Mouse (Mus musculus) bone marrow macrophage, adult 2 months (primary cell): Measurements from ENCODE around the gene Commd7. TPM values are rescaled to one million over a fixed set of nuclear protein-coding genes. Genes with fewer than 3 reads are reported as not detected.

Source experiments
- H3K27ac ChIP-seq: 2 replicates; pipeline ENCODE4 v1.5.1; 2012; ENCODE audit warnings: low read depth, low read length; ENCODE audit not compliant: insufficient read depth
- H3K4me1 ChIP-seq: 2 replicates; pipeline ENCODE4 v1.6.1; 2012; ENCODE audit warnings: low read length; ENCODE audit not compliant: control insufficient read depth, insufficient read depth
- H3K4me3 ChIP-seq: 2 replicates; pipeline ENCODE4 v1.5.1; 2012; ENCODE audit warnings: mild to moderate bottlenecking, low read length, moderate library complexity; ENCODE audit not compliant: insufficient read depth
- CTCF ChIP-seq: IDR thresholded peaks from 2 replicates; pipeline ENCODE4 v1.5.1; 2012; ENCODE audit warnings: low read depth, mild to moderate bottlenecking, low read length, moderate library complexity
- POLR2A ChIP-seq: IDR thresholded peaks from 2 replicates; pipeline ENCODE4 v1.6.1; 2012; ENCODE audit warnings: mild to moderate bottlenecking, low read depth, low read length, borderline replicate concordance
- polyA plus RNA-seq: library from polyadenylated mRNA; stranded (reverse); fragments of >200 nt; gene quantifications from 2 replicates; pipeline ENCODE4 v1.2.4, GENCODE M21; 2012; ENCODE audit not compliant: missing spikeins, insufficient read depth, insufficient read length

Gene Commd7
- polyA plus RNA-seq, 1 experiment, result 51.6 TPM

DNA sequence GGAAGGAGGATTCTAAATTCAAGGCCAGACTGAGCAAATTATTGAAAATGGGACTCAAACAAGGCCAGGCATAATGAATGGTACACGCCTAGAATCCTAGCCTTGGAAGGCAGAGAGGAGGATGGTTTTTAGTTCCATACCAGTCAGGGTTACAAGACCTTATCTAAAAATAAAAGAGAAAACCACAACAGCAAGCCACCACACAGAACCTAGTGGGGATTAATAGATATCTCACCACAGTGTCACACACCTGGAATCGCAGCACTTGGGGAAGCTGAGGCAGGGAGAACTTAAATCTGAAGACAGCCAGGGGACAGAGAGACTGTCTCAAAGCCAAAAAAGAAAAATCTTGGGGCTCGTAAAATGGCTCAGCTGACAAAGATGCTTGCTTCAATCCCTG, 1.6 kb downstream of the Commd7 start:
- no peak overlapping the region for H3K4me3 ChIP-seq
- TF ChIP-seq CTCF (no peak), POLR2A (no peak)
- H3K27ac ChIP-seq, result no peak overlapping the region
- H3K4me1 ChIP-seq, result peaks cover 10% of the 10 kb centered on the region

DNA sequence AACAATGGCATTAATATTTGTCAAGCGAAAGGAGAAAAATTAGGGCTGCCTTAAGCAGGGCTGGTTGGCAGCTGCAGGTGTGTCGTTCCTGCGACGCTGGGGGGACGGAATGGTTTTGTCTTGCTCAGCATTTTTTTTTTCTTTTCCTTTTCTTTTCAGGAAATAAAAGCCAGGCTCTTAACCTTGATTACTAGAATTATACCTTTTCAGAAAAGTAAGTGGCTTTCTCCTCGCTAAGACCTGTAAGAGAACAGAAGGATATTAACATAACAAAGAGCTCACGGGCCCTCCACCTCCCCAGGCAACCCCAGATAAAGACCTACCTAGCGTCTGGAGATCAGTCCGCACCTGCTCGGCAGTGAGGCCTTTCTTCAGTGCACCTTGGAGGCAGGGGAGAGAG, 10.1 kb downstream of the Commd7 start:
- no peak for TF ChIP-seq CTCF
- TF ChIP-seq POLR2A, result no peak
- Histone ChIP-seq H3K4me1 (no peaks in the 10 kb centered on the region), H3K27ac (no peak overlapping the region), H3K4me3 (no peak overlapping the region)

DNA sequence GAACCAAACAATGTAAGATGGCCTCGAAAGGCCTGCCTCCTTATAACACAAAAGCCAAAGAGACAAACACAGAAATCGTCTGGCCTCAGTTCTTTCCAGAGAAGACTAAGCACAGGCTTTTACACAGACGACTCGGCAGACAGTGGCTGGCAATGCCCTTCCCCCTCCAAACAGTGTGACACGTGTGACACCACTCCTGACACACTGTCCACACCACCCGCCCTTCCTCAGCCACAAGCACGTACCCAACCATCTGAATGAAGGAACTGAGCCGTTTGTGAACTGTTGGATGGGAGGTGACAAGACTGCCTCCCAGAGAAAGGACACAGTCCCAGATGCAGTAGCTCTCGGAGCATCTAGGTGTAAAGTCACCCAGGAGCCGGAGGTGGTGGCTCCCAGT, 13.7 kb downstream of the Commd7 start:
- Histone ChIP-seq H3K27ac (no peak overlapping the region), H3K4me1 (no peaks in the 10 kb centered on the region), H3K4me3 (no peak overlapping the region)
- TF ChIP-seq CTCF, result no peak

DNA sequence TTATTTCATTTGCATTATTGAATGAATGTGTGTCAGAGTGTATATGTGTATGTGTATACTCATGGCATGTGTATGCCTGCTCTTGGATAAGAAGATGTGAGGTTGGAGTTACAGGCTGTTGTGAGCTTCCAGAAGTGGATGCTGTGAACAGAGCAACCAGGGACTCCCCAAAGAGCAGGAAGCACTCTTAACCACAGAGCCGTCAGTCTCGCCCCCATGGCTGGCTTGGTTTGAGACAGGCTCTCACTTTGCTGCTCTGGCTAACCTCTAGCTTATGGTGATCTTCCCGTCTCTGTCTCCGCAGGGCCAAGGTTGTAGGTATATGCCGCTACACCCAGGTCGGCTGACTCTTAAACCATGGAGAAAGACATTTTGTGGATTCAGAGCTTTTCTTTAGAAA, 14.1 kb downstream of the Commd7 start:
- Histone ChIP-seq H3K27ac (no peak overlapping the region), H3K4me1 (no peaks in the 10 kb centered on the region), H3K4me3 (no peak overlapping the region)
- no peak for TF ChIP-seq CTCF
- no peak for TF ChIP-seq POLR2A

DNA sequence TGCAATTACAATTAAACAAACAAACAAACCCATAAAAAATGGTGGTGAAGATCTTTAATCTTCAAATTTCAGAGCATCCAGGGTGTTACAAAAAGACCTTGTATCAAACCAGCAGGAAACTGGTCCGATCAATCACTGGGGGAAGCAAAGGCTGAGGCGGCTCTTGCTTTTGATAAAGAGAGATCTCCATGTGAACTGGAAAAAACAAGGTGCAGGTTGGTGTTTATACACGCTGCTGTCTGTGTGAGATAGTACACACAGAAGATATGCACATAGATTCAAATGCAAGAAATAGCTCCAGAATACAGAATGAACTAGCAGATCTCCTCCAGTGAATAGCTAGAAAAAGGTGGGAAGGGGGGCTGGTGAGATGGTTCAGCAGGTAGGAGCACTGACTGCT, 15.7 kb downstream of the Commd7 start:
- H3K27ac ChIP-seq, result no peak overlapping the region
- no peaks in the 10 kb centered on the region for H3K4me1 ChIP-seq
- TF ChIP-seq CTCF (no peak), POLR2A (no peak)
- H3K4me3 ChIP-seq, result no peak overlapping the region

DNA sequence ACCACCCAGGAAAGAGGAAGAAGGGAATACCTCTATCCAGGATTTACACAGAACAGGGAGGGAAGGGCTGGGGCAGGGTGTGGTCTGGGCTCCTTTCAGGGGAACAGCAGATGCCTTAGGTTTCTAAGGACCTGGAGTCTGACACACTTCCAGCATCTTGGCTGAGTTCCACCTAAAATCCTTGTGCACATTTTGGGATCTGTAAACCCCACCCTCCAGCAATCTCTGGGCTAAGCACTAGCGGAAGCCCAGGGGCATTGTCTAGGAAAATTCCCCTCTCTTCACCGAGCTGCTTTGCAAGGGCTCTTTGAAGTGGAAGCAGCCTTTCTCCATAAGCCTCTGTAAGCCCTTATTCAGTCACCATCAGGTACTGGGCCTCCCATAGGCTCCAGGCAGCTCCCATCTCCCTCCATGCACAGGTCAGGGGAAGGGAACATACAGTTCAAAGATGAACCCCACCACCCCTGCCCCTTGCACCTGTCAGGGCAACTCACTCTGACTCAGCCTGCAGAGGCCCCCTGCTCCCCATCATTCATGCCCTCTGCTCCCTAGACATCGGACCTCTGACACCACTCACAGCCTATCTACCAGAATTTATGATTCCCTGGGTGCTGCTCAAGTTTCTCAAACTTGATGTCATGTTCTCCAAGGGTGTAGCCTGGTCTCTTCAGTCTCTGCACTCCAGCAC, 19.8 kb downstream of the Commd7 start:
- Histone ChIP-seq H3K4me3 (no peak overlapping the region), H3K4me1 (peaks cover 4% of the 10 kb centered on the region), H3K27ac (no peak overlapping the region)
- TF ChIP-seq POLR2A (no peak), CTCF (no peak)

DNA sequence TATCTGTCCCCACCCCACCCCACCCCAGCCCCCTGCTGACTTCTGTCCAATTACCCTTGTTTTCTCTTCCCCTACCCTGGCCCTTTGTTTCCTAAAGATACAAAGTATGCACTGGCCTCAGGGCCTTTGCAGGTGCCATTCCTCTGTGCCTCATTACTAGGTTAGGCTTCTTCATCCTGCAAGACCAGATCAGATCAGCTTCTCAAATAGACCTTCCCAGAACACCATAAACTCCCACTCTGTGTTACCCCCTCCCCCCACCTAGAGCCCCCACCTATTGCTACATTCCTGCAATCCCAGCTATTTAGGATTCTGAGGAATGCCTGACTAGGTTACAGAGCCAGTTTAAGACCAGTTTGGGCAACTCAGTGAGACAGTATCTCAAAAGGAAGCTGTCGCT, 20.8 kb downstream of the Commd7 start:
- TF ChIP-seq POLR2A, result no peak
- no peak for TF ChIP-seq CTCF
- H3K4me1 ChIP-seq, result peaks cover 4% of the 10 kb centered on the region
- H3K4me3 ChIP-seq, result no peak overlapping the region
- no peak overlapping the region for H3K27ac ChIP-seq

DNA sequence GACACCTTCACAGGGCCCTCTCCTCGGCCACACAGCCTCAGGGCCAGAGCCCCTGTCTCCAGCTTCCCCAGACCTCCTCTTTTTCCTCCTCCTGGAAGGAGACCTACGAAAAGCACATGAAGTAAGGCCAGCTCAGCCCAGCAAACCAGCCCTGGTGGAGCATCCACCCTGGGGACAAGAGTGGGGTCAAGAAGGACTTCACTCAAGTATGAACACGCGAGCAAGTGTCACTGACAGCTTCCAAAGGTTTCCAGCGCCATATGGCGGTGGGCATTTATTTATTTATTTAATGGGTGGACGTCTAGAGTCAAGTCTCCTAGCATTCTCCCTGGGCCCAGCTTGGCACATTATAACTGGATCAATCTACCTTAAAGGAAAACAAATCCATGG, 21.3 kb downstream of the Commd7 start:
- no peak for TF ChIP-seq POLR2A
- no peak for TF ChIP-seq CTCF
- Histone ChIP-seq H3K4me1 (peaks cover 4% of the 10 kb centered on the region), H3K4me3 (no peak overlapping the region), H3K27ac (no peak overlapping the region)

DNA sequence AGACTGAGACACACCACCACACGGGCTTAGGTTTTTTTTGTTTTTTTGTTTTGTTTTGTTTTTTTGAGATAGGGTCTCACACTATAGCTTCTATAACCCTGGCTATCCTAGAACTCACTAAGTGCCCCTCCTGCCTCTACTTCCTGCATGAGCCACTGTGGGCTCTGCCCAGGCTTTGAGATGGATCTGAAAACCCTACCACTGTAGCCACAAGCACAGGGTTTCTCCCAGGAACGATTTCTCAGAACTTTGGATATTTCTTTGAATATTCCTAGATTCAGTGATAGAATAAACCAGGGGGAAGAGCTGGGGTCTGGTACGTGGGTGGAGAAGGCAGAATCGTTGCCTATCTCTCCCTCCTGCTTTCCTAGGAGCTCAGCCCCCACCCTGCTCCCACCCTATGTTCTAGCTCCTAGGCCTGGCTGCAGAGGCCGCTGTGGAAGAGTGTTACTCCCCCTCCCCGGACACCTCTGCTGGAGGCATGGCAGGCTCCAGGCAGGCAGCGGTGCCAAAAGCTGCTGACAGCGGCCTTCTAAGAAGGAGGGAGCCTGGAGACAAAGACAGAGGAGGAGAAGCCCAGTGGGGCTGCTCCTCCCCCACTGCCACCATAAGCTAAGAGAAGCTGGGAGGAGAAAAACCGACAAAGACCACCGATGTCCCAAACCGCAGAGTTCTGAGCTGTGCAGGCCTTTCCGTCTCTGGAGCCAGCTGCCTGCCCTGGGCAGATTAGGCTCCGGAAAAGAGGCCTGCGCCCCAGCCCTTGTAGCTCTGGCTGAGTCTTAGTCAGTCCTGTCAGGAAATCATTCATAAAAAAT, 21.9 kb downstream of the Commd7 start:
- no peak overlapping the region for H3K27ac ChIP-seq
- no peak overlapping the region for H3K4me3 ChIP-seq
- no peak for TF ChIP-seq CTCF
- TF ChIP-seq POLR2A, result no peak
- H3K4me1 ChIP-seq, result peaks cover 4% of the 10 kb centered on the region

DNA sequence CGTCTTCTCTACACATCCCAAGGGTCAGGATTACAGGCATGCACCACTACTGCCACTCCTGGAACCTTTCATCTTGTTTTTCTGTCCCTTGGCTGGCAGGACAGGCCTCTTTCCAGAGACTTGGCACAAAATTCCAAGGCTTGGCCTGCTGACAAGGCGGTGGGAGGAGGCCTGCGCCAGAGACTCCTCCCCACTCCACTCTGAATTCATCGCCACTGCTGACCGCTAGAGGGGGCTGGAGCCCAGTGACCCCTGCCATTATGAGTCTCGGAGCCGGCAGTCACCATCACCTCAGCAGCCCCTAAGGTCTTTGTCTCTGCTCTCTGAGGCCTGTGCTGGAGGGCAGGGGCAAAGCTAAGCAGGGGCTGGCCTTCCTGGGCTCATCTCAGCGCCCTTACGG, 23.0 kb downstream of the Commd7 start:
- Histone ChIP-seq H3K4me1 (peaks cover 4% of the 10 kb centered on the region), H3K4me3 (no peak overlapping the region), H3K27ac (no peak overlapping the region)

DNA sequence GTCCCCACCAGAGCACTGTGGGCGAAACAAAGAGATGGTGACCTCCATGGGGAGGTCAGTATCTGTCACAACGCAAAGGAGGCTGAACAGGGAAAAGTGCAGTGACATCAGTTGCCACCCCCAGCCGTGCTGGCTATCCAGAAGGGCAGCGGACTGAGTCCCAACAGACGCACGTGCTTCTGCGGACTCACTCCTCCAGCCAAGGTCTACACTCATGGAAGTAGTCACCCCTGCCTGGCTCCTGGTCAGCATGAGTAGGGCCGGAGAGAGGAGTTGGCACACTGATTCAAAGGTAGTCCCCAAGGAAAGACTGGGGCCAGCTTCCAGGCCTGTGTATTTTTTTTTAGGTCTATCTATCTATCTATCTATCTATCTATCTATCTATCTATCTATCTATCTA, 23.5 kb downstream of the Commd7 start:
- Histone ChIP-seq H3K4me1 (peaks cover 4% of the 10 kb centered on the region), H3K4me3 (no peak overlapping the region), H3K27ac (no peak overlapping the region)
- TF ChIP-seq CTCF (no peak), POLR2A (no peak)

More for the DNA sequence above, 23.0 kb downstream of the Commd7 start:
- TF ChIP-seq POLR2A (no peak), CTCF (peak; percentile 66)
